Mouse (Mus musculus) lung, postnatal 0 days (tissue): ENCODE measurements around the gene Dmpk.

Experiments used
- CTCF ChIP-seq: IDR thresholded peaks from 2 replicates; pipeline ENCODE4 v1.5.1; 2016; ENCODE audit warnings: antibody characterized with exemption, mild to moderate bottlenecking
- EP300 ChIP-seq: IDR thresholded peaks from 2 replicates; pipeline ENCODE4 v1.6.1; 2016; ENCODE audit warnings: antibody characterized with exemption, mild to moderate bottlenecking, control low read depth

- TF ChIP-seq CTCF (no peak), EP300 (no peak)
These were observed 5.9 kb upstream of the Dmpk start for GRCm38 (mm10) chr7:19077761-19078160.
